Mouse (Mus musculus) layer of hippocampus, adult 18-20 months (tissue): ENCODE measurements at regions not wholly inside any gene's neighbourhood (a gene's known extent, or its start where the extent isn't known, plus 50 kb on each side); places are given as distances from the start of the nearest gene placed in this dataset.

Experiments
- DNase-seq, 2 experiments: peaks; one replicate each; pipeline ENCODE4 v3.0.0; 2022; ENCODE audit warnings: low spot score in 2 of 2

GRCm38 (mm10) chr2:136449265-136449664, 52.4 kb upstream of the Ankef1 start:
- DNase-seq, result peak; percentile 8 to 69
